Mouse (Mus musculus) cerebellum, postnatal 4 days (tissue): ENCODE results near the gene Fgfr2.

Experiments
- DNase-seq, 2 experiments: peaks; one replicate each; pipeline ENCODE4 v3.0.0; 2022; ENCODE audit warnings: low spot score in 2 of 2, mixed read lengths in 1 of 2

Fgfr2 gene

DNA sequence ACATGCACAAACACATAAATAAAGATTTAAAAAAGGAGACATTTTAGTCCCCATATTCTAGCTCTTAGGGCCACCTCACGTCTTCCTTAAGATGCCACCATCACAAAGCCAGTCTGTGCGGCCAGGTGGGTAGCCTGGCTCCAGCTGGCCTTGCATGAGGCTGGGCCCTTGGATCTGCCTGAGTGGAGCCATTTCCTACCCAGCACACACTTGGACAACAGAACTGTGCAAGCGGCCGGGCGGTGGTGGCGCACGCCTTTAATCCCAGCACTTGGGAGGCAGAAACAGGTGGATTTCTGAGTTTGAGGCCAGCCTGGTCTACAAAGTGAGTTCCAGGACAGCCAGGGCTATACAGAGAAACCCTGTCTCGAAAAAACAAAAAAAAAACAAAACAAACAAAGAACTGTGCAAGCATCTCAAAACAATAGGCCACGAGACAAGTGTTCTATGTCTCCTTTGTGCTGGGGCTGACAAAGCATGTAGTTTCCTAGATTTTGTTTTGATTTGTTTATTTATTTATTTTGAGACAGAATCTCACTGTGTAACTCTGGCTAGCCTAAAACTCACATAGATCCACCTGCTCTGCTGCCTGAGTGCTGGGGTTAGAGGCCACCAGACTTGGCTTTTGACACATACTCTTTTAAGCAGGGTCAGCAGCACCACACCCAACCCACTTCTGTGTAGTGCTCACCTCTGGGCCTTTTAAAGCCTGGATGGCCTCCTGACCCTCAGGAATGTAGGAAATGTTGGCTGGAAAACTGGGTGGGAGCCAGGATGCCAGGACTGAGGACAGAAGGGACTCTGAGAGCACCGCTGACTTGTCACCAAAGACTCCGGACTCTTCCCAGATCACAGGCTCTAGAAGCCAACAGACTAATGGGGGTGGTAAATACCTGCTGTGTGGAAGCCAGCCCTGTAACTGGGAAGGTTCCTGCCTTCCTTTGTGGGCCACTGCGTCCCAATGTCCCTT is 400.5 kb downstream of the Fgfr2 start:
- DNase-seq = no peak

GRCm38 (mm10) chr7:132720562-132720961 is 402.6 kb downstream of the Fgfr2 start:
- DNase-seq = peak in 1 of 2 experiments; percentile 71

DNA sequence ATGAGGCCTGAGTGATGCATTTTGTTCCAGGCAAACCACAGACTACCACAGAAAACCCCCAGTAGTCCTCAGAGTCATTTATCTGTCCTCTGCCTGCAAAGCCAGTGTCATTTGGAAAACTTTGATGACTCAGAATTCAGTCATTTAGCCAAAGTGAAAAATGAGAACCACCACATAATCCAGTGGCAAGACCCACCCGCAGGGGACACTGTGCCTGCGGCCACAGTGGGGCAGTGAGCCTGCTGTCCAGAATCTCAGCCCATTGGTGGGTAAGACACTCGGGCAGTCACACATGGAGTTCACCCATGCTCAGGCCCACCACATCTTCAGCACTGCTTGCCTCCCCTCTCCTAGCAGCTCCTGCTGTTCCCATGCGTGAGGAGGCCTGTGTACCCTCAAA is 403.6 kb downstream of the Fgfr2 start:
- DNase-seq = no peak

GRCm38 (mm10) chr7:132715259-132715658 is 407.9 kb downstream of the Fgfr2 start:
- DNase-seq = no peak

GRCm38 (mm10) chr7:132714236-132714923 is 408.8 kb downstream of the Fgfr2 start:
- DNase-seq = no peak

- DNase-seq = no peak
These were observed 409.5 kb downstream of the Fgfr2 start for GRCm38 (mm10) chr7:132713483-132714126.

DNA sequence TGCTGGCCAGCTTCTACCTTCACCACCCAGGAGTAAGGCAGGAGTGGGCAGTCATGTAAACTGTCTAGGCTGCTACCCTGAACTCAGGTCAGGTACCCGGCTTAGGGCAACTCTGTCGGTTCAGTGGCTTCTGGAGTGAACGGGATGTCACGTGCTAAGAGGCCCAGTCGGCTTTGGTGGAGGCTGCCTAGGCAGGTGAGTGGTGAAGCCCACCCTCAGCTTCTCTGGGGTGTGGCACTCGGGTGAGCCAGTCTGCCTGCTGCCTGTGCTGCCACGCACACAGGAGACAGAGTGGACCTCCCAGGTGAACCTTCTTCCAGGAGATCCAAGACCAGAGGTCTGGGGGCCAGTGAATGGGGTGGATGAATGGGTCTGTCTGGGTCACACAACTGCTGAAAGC is 410.2 kb downstream of the Fgfr2 start:
- no peak for DNase-seq

- DNase-seq = no peak
These were observed 411.0 kb downstream of the Fgfr2 start for GRCm38 (mm10) chr7:132712044-132712708.

DNA sequence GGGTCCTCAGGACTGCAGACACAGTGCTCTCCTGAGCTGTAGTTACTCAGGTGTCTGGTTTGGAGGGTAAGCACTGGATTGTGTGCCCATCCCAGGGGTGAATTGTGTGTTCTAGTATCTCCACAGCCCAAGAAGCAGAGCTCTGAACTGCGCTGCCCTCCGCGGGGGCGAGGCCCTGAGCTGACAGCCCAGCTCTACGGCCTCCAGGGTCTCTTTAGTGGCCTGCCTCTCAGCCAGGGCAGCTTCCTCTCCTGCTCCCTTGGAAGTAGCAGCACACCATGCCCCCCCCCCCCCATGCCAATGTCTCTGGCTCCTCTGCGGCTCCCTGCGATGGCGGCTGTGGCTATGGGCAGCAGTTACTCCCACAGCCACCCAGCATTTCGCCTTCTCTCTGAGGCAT is 411.6 kb downstream of the Fgfr2 start:
- DNase-seq = no peak

- no peak for DNase-seq
These were observed 418.0 kb downstream of the Fgfr2 start for GRCm38 (mm10) chr7:132705130-132705529.

GRCm38 (mm10) chr7:132704310-132704875 is 418.8 kb downstream of the Fgfr2 start:
- no peak for DNase-seq

DNA sequence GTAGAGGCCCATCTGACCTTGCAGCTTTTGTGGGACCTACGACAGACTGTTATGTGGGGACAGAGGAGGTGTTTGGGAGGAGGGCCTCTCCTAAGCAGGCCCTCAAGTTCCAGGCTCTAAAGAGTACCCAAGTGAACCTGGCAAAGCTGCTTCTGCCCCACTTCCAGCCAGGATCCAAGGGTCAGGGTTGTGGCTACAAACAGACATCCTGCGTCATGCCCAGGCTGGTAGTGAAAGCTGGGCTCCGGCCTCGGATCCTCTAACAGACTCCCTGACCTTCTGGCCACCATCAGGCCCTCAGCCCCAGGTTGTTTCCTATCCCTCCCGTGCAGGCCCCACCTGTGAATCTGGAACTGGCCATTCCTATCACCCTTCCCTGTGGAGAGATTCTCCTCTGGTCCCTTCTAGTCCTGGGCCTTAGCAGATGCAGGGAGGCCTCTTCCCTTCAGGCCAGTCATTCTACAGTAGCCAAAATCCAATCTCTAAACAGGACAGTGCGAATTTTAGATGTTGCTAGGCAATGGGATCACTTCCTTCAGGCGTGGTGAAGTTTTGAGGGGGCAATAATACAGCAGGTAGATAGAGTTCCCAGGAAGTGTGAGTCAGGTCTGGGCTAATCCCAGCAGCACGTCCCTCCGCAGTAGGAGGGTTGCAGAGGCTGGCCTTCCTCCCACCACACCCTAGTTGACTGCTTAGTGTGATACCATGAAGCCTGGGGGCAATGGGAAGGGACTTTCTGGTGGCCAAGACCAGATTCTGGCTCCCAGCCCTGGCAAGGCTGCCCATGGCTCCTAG is 419.4 kb downstream of the Fgfr2 start:
- no peak for DNase-seq

GRCm38 (mm10) chr7:132702492-132703070 is 420.6 kb downstream of the Fgfr2 start:
- no peak for DNase-seq

- no peak for DNase-seq
These were observed 421.1 kb downstream of the Fgfr2 start for GRCm38 (mm10) chr7:132702024-132702423.

GRCm38 (mm10) chr7:132701412-132701811 is 421.7 kb downstream of the Fgfr2 start:
- DNase-seq = no peak

DNA sequence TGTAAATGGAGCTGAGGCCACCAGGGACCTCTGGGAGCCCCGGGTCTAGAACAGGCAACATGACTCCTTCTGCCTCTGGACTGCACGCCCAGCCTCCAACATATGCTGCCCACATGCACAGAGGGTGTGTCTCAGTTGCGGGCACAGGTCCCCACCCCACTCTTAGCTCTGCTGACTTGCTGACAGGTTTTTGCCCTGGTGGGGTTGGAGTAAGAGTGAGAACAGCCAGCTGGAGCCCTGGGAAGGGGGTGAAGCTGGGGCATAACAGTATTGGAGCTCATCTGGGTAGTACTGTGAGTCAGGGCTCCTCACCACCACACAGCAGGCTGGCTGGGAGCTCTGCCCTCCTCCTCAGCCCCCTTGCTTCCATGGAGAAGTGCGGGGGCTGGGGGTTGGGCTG is 423.0 kb downstream of the Fgfr2 start:
- DNase-seq = no peak

GRCm38 (mm10) chr7:132699639-132700038 is 423.5 kb downstream of the Fgfr2 start:
- DNase-seq = no peak

DNA sequence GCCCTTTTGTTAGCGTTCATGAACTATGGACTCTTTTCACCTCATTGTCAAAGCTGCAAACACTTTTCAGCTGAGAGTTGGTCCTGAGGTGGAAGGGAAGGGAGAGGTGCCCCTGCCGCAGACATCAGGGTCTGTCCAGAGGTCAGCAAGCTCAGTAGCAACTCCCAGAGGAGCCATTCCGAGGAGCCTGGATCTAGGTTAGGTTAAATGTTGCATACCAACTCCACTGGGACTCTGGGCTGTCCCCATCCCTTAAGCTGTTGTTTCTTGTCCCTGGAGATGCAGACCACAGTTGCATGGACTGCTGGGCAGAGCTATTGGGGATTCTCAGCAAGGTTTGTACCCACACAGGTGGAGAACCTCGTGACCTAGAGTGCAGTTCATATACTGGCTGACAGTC is 424.0 kb downstream of the Fgfr2 start:
- DNase-seq = no peak

DNA sequence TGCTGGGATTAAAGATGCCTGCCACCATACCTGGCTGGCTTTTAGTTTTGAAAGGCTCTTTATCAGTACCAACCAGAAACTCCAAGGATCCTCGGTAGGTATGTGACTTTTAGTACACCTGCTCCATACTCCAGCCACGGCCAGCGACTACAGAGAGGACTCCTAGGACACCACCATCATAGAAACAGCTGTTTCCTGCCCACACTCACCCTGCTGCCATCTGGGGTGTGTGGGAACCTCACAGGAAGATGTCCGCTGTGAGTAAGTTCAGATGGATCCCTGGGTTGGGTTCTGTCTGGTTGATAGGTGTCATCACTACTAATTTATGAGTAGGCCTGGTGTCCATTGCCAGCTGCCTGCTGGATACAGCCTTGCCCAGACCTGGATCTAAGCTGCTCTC is 424.4 kb downstream of the Fgfr2 start:
- no peak for DNase-seq

GRCm38 (mm10) chr7:132697258-132697796 is 425.8 kb downstream of the Fgfr2 start:
- no peak for DNase-seq
